Mouse (Mus musculus) urinary bladder, adult 18-20 months (tissue): ENCODE measurements around the gene Swsap1.

Source experiments
- DNase-seq, 2 experiments: peaks; one replicate each; pipeline ENCODE4 v3.0.0; 2022; ENCODE audit warnings: low spot score in 2 of 2, mixed read lengths in 2 of 2

Swsap1 gene

GRCm38 (mm10) chr9:21935466-21936131 lies 20.0 kb upstream of the Swsap1 start:
- DNase-seq, result no peak

- peak; percentile 95 to 97 for DNase-seq
Observed at GRCm38 (mm10) chr9:21936692-21937570, 18.6 kb upstream of the Swsap1 start, which contains the start of gene Plppr2. Gene Plppr2, plus strand, starts transcription at chr9:21937033.

GRCm38 (mm10) chr9:21937711-21938175 lies 17.8 kb upstream of the Swsap1 start:
- no peak for DNase-seq

- no peak for DNase-seq
Observed at GRCm38 (mm10) chr9:21938234-21938855, 17.2 kb upstream of the Swsap1 start.

GRCm38 (mm10) chr9:21943046-21943445 lies 12.5 kb upstream of the Swsap1 start:
- DNase-seq, result no peak

- DNase-seq, result no peak
Observed at GRCm38 (mm10) chr9:21943638-21944037, 11.9 kb upstream of the Swsap1 start.

- no peak for DNase-seq
Observed at GRCm38 (mm10) chr9:21944267-21944666, 11.3 kb upstream of the Swsap1 start.

- no peak for DNase-seq
Observed at GRCm38 (mm10) chr9:21947540-21948130, 7.9 kb upstream of the Swsap1 start.

GRCm38 (mm10) chr9:21948146-21948545 lies 7.4 kb upstream of the Swsap1 start:
- DNase-seq, result no peak

GRCm38 (mm10) chr9:21948790-21949189 lies 6.8 kb upstream of the Swsap1 start:
- DNase-seq, result no peak

GRCm38 (mm10) chr9:21950322-21950721 lies 5.2 kb upstream of the Swsap1 start:
- peak; percentile 25 to 73 for DNase-seq

GRCm38 (mm10) chr9:21951977-21952376 lies 3.6 kb upstream of the Swsap1 start:
- no peak for DNase-seq

- no peak for DNase-seq
Observed at GRCm38 (mm10) chr9:21953600-21953999, 2.0 kb upstream of the Swsap1 start.

GRCm38 (mm10) chr9:21954635-21955034 lies 920 bp upstream of the Swsap1 start:
- no peak for DNase-seq

GRCm38 (mm10) chr9:21955225-21955569 lies 358 bp upstream of the Swsap1 start:
- no peak for DNase-seq

- no peak for DNase-seq
Observed at GRCm38 (mm10) chr9:21958372-21958771, 2.8 kb downstream of the Swsap1 start.

GRCm38 (mm10) chr9:21959244-21959643 lies 3.7 kb downstream of the Swsap1 start:
- DNase-seq, result no peak

- DNase-seq, result no peak
Observed at GRCm38 (mm10) chr9:21960135-21960534, 4.6 kb downstream of the Swsap1 start.

GRCm38 (mm10) chr9:21960558-21961208 lies 5.1 kb downstream of the Swsap1 start:
- peak; percentile 22 to 23 for DNase-seq

- no peak for DNase-seq
Observed at GRCm38 (mm10) chr9:21961366-21961980, 5.9 kb downstream of the Swsap1 start.

- DNase-seq, result peak in 1 of 2 experiments; percentile 23
Observed at GRCm38 (mm10) chr9:21962010-21962409, 6.5 kb downstream of the Swsap1 start.
